Mouse (Mus musculus): ENCODE data around the gene Cacnb1. TPM values are rescaled to one million over a fixed set of nuclear protein-coding genes. Genes with fewer than 3 reads are reported as not detected.

The Cacnb1 gene
- polyA plus RNA-seq, 1 experiment from 2014 or later: 15.2 TPM

- Histone ChIP-seq H3K27ac (ENCODE audit: low read depth, low read length) (no peak overlapping the region), H3K9ac (ENCODE audit: low read length) (no peak overlapping the region), H3K36me3 (ENCODE audit: control insufficient read depth, insufficient read depth, low read length) (no peaks in the 10 kb centered on the region), H3K4me1 (ENCODE audit: control insufficient read depth, insufficient read depth, low read length) (peaks cover 4% of the 10 kb centered on the region; the same call in 1 of the 2 replicates), H3K4me2 (ENCODE audit: low read depth) (no peak overlapping the region), H3K27me3 (ENCODE audit: control insufficient read depth, insufficient read depth, low read length) (peaks cover 15% of the 10 kb centered on the region), H3K9me3 (ENCODE audit: control insufficient read depth, low read length) (no peaks in the 10 kb centered on the region), H3K4me3 (ENCODE audit: low read depth, low read length) (no peak overlapping the region)
- no peak for ATAC-seq (ENCODE audit: insufficient read depth, low FRiP score, low TSS enrichment)
- WGBS: 60% methylated on average over 1 of the region's 1 CpGs
- DNase-seq (ENCODE audit: low spot score): no peak
These were observed 23.6 kb upstream of the Cacnb1 start for GRCm38 (mm10) chr11:98046466-98046865.

GRCm38 (mm10) chr11:98045596-98045995 lies 22.8 kb upstream of the Cacnb1 start:
- Histone ChIP-seq H3K4me3 (ENCODE audit: low read depth, low read length) (no peak overlapping the region), H3K27ac (ENCODE audit: low read depth, low read length) (no peak overlapping the region), H3K36me3 (ENCODE audit: control insufficient read depth, insufficient read depth, low read length) (no peaks in the 10 kb centered on the region), H3K9me3 (ENCODE audit: control insufficient read depth, low read length) (no peaks in the 10 kb centered on the region), H3K27me3 (ENCODE audit: control insufficient read depth, insufficient read depth, low read length) (peaks cover 6% of the 10 kb centered on the region), H3K9ac (ENCODE audit: low read length) (no peak overlapping the region), H3K4me2 (ENCODE audit: low read depth) (no peak overlapping the region), H3K4me1 (ENCODE audit: control insufficient read depth, insufficient read depth, low read length) (no peaks in the 10 kb centered on the region)
- ATAC-seq (ENCODE audit: insufficient read depth, low FRiP score, low TSS enrichment) (no peak), DNase-seq (ENCODE audit: low spot score) (no peak)
- 65% methylated on average over 4 of the region's 4 CpGs for WGBS

- no peak overlapping the region for H3K9ac ChIP-seq (ENCODE audit: low read length)
- H3K9me3 ChIP-seq (ENCODE audit: control insufficient read depth, low read length): no peaks in the 10 kb centered on the region
- 77% methylated on average over 5 of the region's 5 CpGs for WGBS
- ATAC-seq (ENCODE audit: insufficient read depth, low FRiP score, low TSS enrichment) (no peak), DNase-seq (ENCODE audit: low spot score) (no peak)
- no peaks in the 10 kb centered on the region for H3K36me3 ChIP-seq (ENCODE audit: control insufficient read depth, insufficient read depth, low read length)
- no peaks in the 10 kb centered on the region for H3K27me3 ChIP-seq (ENCODE audit: control insufficient read depth, insufficient read depth, low read length)
- no peak overlapping the region for H3K27ac ChIP-seq (ENCODE audit: low read depth, low read length)
- no peak overlapping the region for H3K4me3 ChIP-seq (ENCODE audit: low read depth, low read length)
- H3K4me1 ChIP-seq (ENCODE audit: control insufficient read depth, insufficient read depth, low read length): no peaks in the 10 kb centered on the region
- H3K4me2 ChIP-seq (ENCODE audit: low read depth): no peak overlapping the region
These were observed 21.2 kb upstream of the Cacnb1 start for GRCm38 (mm10) chr11:98044074-98044473.

GRCm38 (mm10) chr11:98042741-98043140 lies 19.9 kb upstream of the Cacnb1 start:
- Histone ChIP-seq H3K4me1 (ENCODE audit: control insufficient read depth, insufficient read depth, low read length) (no peaks in the 10 kb centered on the region), H3K36me3 (ENCODE audit: control insufficient read depth, insufficient read depth, low read length) (no peaks in the 10 kb centered on the region), H3K4me2 (ENCODE audit: low read depth) (no peak overlapping the region), H3K27me3 (ENCODE audit: control insufficient read depth, insufficient read depth, low read length) (no peaks in the 10 kb centered on the region), H3K27ac (ENCODE audit: low read depth, low read length) (no peak overlapping the region), H3K9me3 (ENCODE audit: control insufficient read depth, low read length) (no peaks in the 10 kb centered on the region), H3K9ac (ENCODE audit: low read length) (no peak overlapping the region), H3K4me3 (ENCODE audit: low read depth, low read length) (no peak overlapping the region)
- DNase-seq (ENCODE audit: low spot score) (no peak), ATAC-seq (ENCODE audit: insufficient read depth, low FRiP score, low TSS enrichment) (no peak)
- WGBS: 88% methylated on average over 6 of the region's 6 CpGs

- DNase-seq (ENCODE audit: low spot score) (no peak), ATAC-seq (ENCODE audit: insufficient read depth, low FRiP score, low TSS enrichment) (no peak)
- no peaks in the 10 kb centered on the region for H3K36me3 ChIP-seq (ENCODE audit: control insufficient read depth, insufficient read depth, low read length)
- no peak overlapping the region for H3K27ac ChIP-seq (ENCODE audit: low read depth, low read length)
- WGBS: 78% methylated on average over 8 of the region's 8 CpGs
- no peaks in the 10 kb centered on the region for H3K9me3 ChIP-seq (ENCODE audit: control insufficient read depth, low read length)
- H3K4me1 ChIP-seq (ENCODE audit: control insufficient read depth, insufficient read depth, low read length): peaks cover 6% of the 10 kb centered on the region
- H3K27me3 ChIP-seq (ENCODE audit: control insufficient read depth, insufficient read depth, low read length): no peaks in the 10 kb centered on the region; the same call in 1 of the 2 replicates
- no peak overlapping the region for H3K4me2 ChIP-seq (ENCODE audit: low read depth)
- no peak overlapping the region for H3K4me3 ChIP-seq (ENCODE audit: low read depth, low read length)
- H3K9ac ChIP-seq (ENCODE audit: low read length): no peak overlapping the region
These were observed 18.1 kb upstream of the Cacnb1 start for GRCm38 (mm10) chr11:98040975-98041374.

DNA sequence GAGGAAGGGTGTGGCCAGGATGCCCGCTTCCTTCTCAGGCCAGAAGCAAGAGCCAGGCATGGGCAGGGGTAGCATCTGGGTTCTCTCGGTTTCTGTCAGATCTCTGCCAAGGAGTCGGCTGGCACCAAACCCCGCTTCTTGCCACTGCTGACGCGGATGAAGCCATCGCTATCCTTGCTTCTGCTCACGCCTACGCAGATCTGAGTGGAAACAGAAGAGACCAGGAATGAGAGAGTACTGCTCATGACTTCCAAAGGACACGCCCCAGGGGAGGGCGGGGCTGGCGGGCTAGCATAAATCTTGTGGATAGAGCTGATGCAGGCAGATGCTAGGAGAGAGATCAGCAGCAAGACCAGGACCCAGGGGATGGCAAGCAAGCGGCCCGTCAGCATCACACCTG lies 15.0 kb upstream of the Cacnb1 start:
- H3K36me3 ChIP-seq (ENCODE audit: control insufficient read depth, insufficient read depth, low read length): no peaks in the 10 kb centered on the region
- DNase-seq (ENCODE audit: low spot score): no peak
- H3K4me2 ChIP-seq (ENCODE audit: low read depth): no peak overlapping the region
- H3K27ac ChIP-seq (ENCODE audit: low read depth, low read length): no peak overlapping the region
- no peak overlapping the region for H3K4me3 ChIP-seq (ENCODE audit: low read depth, low read length)
- peaks cover 17% of the 10 kb centered on the region for H3K4me1 ChIP-seq (ENCODE audit: control insufficient read depth, insufficient read depth, low read length)
- no peak overlapping the region for H3K9ac ChIP-seq (ENCODE audit: low read length)
- no peaks in the 10 kb centered on the region for H3K9me3 ChIP-seq (ENCODE audit: control insufficient read depth, low read length)
- WGBS: 60% methylated on average over 14 of the region's 14 CpGs
- H3K27me3 ChIP-seq (ENCODE audit: control insufficient read depth, insufficient read depth, low read length): peaks cover 2% of the 10 kb centered on the region; the same call in 1 of the 2 replicates
- no peak for ATAC-seq (ENCODE audit: insufficient read depth, low FRiP score, low TSS enrichment)

- Histone ChIP-seq H3K27me3 (ENCODE audit: control insufficient read depth, insufficient read depth, low read length) (peaks cover 2% of the 10 kb centered on the region; the same call in 1 of the 2 replicates), H3K9me3 (ENCODE audit: control insufficient read depth, low read length) (no peaks in the 10 kb centered on the region), H3K27ac (ENCODE audit: low read depth, low read length) (peak overlapping the region; percentile 35; the same call in 1 of the 2 replicates), H3K4me3 (ENCODE audit: low read depth, low read length) (peak overlapping the region; percentile 23), H3K4me1 (ENCODE audit: control insufficient read depth, insufficient read depth, low read length) (peaks cover 17% of the 10 kb centered on the region), H3K4me2 (ENCODE audit: low read depth) (peak overlapping the region; percentile 57), H3K9ac (ENCODE audit: low read length) (peak overlapping the region; percentile 37), H3K36me3 (ENCODE audit: control insufficient read depth, insufficient read depth, low read length) (no peaks in the 10 kb centered on the region)
- DNase-seq (ENCODE audit: low spot score) (peak; percentile 77), ATAC-seq (ENCODE audit: insufficient read depth, low FRiP score, low TSS enrichment) (peak; percentile 58)
- WGBS: 0% methylated on average over 26 of the region's 27 CpGs
These were observed 13.1 kb upstream of the Cacnb1 start for GRCm38 (mm10) chr11:98035977-98036377.

GRCm38 (mm10) chr11:98034840-98035239 lies 12.0 kb upstream of the Cacnb1 start:
- no peak overlapping the region for H3K27ac ChIP-seq (ENCODE audit: low read depth, low read length)
- 38% methylated on average over 4 of the region's 4 CpGs for WGBS
- H3K36me3 ChIP-seq (ENCODE audit: control insufficient read depth, insufficient read depth, low read length): peaks cover 4% of the 10 kb centered on the region
- H3K27me3 ChIP-seq (ENCODE audit: control insufficient read depth, insufficient read depth, low read length): peaks cover 2% of the 10 kb centered on the region; the same call in 1 of the 2 replicates
- no peak overlapping the region for H3K9ac ChIP-seq (ENCODE audit: low read length)
- no peak overlapping the region for H3K4me3 ChIP-seq (ENCODE audit: low read depth, low read length)
- DNase-seq (ENCODE audit: low spot score) (peak; percentile 55), ATAC-seq (ENCODE audit: insufficient read depth, low FRiP score, low TSS enrichment) (peak; percentile 53; the same call in 1 of the 2 replicates)
- no peaks in the 10 kb centered on the region for H3K9me3 ChIP-seq (ENCODE audit: control insufficient read depth, low read length)
- no peak overlapping the region for H3K4me2 ChIP-seq (ENCODE audit: low read depth)
- peaks cover 17% of the 10 kb centered on the region for H3K4me1 ChIP-seq (ENCODE audit: control insufficient read depth, insufficient read depth, low read length)

- 88% methylated on average over 5 of the region's 5 CpGs for WGBS
- no peak overlapping the region for H3K27ac ChIP-seq (ENCODE audit: low read depth, low read length)
- no peaks in the 10 kb centered on the region for H3K9me3 ChIP-seq (ENCODE audit: control insufficient read depth, low read length)
- peaks cover 10% of the 10 kb centered on the region for H3K36me3 ChIP-seq (ENCODE audit: control insufficient read depth, insufficient read depth, low read length)
- no peak overlapping the region for H3K9ac ChIP-seq (ENCODE audit: low read length)
- H3K27me3 ChIP-seq (ENCODE audit: control insufficient read depth, insufficient read depth, low read length): peaks cover 2% of the 10 kb centered on the region; the same call in 1 of the 2 replicates
- peaks cover 17% of the 10 kb centered on the region for H3K4me1 ChIP-seq (ENCODE audit: control insufficient read depth, insufficient read depth, low read length)
- no peak overlapping the region for H3K4me2 ChIP-seq (ENCODE audit: low read depth)
- no peak for ATAC-seq (ENCODE audit: insufficient read depth, low FRiP score, low TSS enrichment)
- DNase-seq (ENCODE audit: low spot score): no peak
- H3K4me3 ChIP-seq (ENCODE audit: low read depth, low read length): no peak overlapping the region
These were observed 11.2 kb upstream of the Cacnb1 start for GRCm38 (mm10) chr11:98034061-98034460.
